Mouse (Mus musculus): ENCODE measurements around the gene Ikzf3.

DNA sequence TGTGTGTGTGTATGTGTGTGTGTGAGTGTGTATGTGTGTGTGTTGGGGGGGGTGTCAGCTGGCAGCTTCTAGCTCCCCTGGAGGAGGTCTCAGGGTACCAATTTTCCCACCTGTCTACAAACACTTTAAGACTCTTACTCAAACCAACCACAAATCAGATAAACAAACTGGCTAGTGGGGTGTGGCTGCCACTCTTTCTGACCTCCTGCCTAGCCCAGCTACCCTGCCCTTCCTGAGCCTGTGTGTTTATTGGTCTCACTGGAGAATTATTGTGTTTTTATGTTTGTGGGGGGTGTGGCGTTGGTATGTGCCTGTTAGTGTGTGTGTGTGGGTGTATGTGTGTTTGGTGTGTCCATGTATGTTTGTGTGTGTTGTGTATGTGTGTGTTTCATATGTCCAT lies 128.8 kb downstream of the Ikzf3 start:
- TF ChIP-seq EP300 (IDR thresholded peaks at IDR 0.05), result no peak
- TF ChIP-seq CTCF (IDR thresholded peaks at IDR 0.05), result no peak

All from lung, postnatal 0 days (tissue).